Mouse (Mus musculus): Measurements from ENCODE around the gene Cd248. TPM values are rescaled to one million over a fixed set of nuclear protein-coding genes. Genes with fewer than 3 reads are reported as not detected.

The Cd248 gene
- 0.50 TPM for total RNA-seq (2023)

GRCm38 (mm10) chr19:5067867-5068569, at the start of gene Cd248:
Gene Cd248, plus strand, starts transcription at chr19:5068078.

GRCm38 (mm10) chr19:5023621-5024479, 44.0 kb upstream of the Cd248 start, which contains the start of gene Slc29a2:
Gene Slc29a2, plus strand, starts transcription at chr19:5023860.

GRCm38 (mm10) chr19:5038709-5039156, 29.1 kb upstream of the Cd248 start, which contains the start of the genes B4gat1 and AC124502.3:
Gene B4gat1, plus strand, starts transcription at chr19:5038826.
Gene AC124502.3, plus strand, starts transcription at chr19:5038891.

DNA sequence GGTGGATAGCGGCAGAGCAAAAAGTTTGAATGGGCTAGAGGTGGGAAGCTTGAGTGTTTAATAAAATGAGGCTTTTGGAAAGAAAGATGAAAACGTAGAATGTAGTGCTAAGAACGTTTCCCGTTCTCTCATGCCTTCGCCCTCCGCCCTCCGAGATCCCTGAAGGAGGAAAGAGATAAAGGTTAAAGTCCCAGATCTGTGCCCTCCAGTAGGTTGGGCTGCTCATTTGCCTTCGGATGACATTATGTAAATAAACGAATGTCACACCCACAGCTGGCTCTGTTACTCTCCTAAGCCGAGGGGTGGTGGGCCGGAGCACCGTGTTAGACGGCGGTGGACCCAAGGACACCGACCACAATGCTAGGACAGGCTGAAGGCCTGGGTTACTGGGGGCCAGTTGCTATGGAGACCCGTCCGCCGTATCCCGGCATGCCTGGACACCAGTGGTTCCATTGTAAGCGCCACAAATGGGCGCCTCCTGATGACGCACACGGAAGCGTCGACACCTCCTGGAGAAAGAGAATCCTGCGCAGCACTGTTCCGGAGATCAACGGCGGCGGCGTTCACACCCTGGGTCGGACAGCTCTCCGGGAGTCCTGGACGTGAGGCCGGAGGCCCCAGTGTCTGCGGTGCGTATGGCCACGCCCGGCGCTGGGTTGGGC, 26.9 kb upstream of the Cd248 start, which contains the start of gene Brms1:
Brms1 (plus strand) TSS at position 493 of the 662 bp plus-strand sequence.

DNA sequence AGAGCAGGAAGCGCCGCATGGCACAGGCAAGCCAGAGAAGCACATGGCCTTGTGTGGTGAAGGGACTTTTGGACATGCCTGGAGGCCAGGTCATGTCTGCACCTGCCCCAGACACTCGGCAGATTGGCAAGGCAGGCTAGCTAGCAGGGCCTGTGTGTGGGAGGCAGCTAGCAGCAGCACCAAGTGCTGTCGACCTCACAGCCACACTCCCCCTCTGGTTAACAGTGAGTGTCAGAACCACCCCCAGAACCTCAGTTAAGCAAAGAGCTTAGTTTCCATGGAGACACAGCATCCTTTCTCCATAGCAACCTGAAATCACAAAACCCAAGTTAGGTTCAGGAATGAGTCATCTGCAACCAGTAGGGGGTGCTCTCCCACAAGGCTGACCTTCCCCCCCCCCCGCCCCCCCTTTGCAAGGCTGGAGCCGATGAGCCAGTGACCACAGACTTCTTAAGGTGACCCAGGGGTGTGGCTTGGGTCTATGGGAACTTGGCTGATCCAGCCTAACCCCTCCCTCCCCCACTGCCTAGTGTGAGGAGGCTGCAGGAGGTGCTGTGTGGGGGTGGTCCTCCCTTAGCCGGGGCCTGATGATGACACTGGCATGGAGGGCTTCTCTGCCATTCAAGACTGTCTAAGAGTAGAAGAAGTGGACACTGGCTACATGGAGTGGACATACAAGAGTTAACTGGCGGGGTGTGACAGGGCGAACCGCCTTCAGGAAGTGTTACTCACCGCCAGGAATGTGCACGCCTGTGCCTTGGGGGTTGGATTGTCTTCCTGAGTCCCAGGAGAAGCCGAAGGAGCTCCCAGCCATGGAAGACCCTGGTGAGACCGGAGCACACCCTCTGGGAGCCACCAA, 17.6 kb upstream of the Cd248 start, which contains the start of gene Rin1:
Rin1 (plus strand) TSS at position 435 of the 859 bp plus-strand sequence.

GRCm38 (mm10) chr19:5085145-5085863, 17.4 kb downstream of the Cd248 start, which contains the start of gene Tmem151a:
Gene Tmem151a, minus strand, starts transcription at chr19:5085531.

DNA sequence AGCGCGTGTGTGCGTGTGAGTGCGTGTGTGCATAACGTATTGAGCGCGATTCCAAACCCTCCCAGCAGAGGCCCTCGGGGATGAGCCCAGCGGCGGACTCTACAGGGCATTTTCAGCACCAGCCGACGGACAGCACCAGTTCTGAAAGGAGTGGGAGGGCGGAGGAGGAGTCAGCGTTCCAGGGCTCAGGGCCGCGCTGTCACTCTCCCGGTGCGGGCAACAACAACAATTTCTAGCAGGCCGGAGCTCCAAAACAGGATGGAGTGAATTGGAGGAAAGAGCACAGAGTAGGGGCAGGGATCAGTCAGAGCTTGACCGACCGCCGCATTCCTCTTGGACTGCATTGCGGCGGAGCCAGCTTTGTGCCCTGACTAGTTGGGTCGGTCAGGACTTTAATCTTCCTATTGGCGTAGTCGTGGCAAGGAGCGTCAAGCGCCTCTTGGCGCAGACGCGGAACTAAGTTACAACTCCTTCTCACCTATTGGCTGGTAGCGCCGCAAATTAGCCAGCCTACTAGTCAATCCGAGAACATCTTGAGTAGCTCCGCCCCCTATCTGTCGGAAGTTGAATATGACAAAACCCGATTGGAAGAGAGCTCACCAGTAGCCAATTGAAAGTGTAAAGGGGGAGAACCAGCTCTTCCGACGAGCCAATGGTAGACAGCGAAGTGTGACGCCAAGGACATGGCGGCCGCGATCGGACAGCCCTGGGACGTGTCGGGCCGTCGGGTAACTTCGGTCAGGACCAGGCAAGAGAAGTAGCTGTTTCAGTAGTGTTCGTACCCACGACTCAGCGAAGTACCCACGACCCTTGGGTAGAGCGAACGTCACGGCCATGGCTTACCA, 20.2 kb downstream of the Cd248 start, which contains the start of gene Yif1a:
Yif1a (plus strand) TSS at position 655 of the 845 bp plus-strand sequence.

GRCm38 (mm10) chr19:5098363-5099143, 30.7 kb downstream of the Cd248 start, which contains the start of gene Cnih2:
Gene Cnih2, minus strand, starts transcription at chr19:5098521.

DNA sequence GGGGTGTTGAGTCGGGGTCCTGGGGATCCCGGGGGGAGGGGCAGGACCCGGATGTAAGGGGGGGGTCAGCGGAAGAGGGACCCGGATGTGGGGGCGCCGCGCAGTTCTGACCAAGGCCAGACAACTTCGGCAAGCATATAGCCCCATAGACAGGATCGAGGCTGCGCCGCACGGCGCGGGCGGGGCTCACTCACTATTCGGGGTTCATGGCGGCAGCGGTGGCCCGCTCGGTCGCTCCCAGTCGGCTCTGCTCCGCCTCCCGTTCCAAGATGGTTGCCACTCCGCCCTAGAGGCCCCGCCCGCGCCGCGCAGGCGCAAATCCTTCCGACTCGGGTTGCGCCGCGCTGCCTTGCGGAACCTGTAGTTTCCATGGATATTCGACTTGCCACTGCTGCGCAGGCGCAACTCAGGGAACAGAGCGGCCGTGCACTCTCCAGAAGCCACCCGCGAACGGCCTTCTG, 38.9 kb downstream of the Cd248 start, which contains the start of gene Rab1b:
Rab1b (minus strand) TSS at position 342 of the 461 bp plus-strand sequence.

DNA sequence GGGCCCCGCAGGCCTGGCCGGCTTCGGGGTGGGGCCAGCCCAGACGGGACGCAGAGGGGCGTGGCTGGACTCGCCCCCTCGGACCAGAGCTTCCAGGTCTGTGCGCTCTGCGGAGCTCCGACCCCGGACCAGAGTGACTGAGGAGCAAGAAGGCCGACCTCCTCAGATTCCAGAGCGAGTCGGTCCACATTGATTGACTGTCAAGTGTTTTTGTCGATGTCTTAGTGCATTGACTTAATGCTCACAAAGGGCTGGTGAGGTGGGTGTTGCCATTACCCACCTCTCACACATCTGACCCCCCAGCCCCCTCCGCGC, 50.5 kb downstream of the Cd248 start, which contains the start of gene Klc2:
Klc2 (minus strand) TSS at position 177 of the 315 bp plus-strand sequence.

Other genes starting within 250 kb of the Cd248 start
- gene Ccs, start 228.7 kb upstream of the Cd248 start, total RNA-seq (2023): 52.9 TPM
- not detected for gene Ccdc87, start 228.7 kb upstream of the Cd248 start, total RNA-seq (2023)
- gene Ctsf, start 212.9 kb upstream of the Cd248 start, total RNA-seq (2023): 7.2 TPM
- gene Actn3, start 190.2 kb upstream of the Cd248 start, total RNA-seq (2023): not detected
- 7.0 TPM for gene Zdhhc24, start 189.4 kb upstream of the Cd248 start, total RNA-seq (2023)
- 3.3 TPM for gene Bbs1, start 161.4 kb upstream of the Cd248 start, total RNA-seq (2023)
- gene Dpp3, start 139.8 kb upstream of the Cd248 start, total RNA-seq (2023): 71.9 TPM
- 3.5 TPM for gene Peli3, start 125.0 kb upstream of the Cd248 start, total RNA-seq (2023)
- gene Mrpl11, start 105.9 kb upstream of the Cd248 start, total RNA-seq (2023): 24.5 TPM
- gene Npas4, start 77.8 kb upstream of the Cd248 start, total RNA-seq (2023): 0.30 TPM
- 1.9 TPM for gene Slc29a2, start 44.2 kb upstream of the Cd248 start, total RNA-seq (2023)
- 4.6 TPM for gene B4gat1, start 29.3 kb upstream of the Cd248 start, total RNA-seq (2023)
- gene AC124502.3, start 29.2 kb upstream of the Cd248 start, total RNA-seq (2023): 2.0 TPM
- 52.2 TPM for gene Brms1, start 26.7 kb upstream of the Cd248 start, total RNA-seq (2023)
- gene Rin1, start 17.6 kb upstream of the Cd248 start, total RNA-seq (2023): 6.4 TPM
- 0.74 TPM for gene Tmem151a, start 17.5 kb downstream of the Cd248 start, total RNA-seq (2023)
- 31.1 TPM for gene Yif1a, start 20.5 kb downstream of the Cd248 start, total RNA-seq (2023)
- 2.3 TPM for gene Cnih2, start 30.4 kb downstream of the Cd248 start, total RNA-seq (2023)
- gene Rab1b, start 39.0 kb downstream of the Cd248 start, total RNA-seq (2023): 103 TPM
- 26.6 TPM for gene Klc2, start 50.5 kb downstream of the Cd248 start, total RNA-seq (2023)
- 132 TPM for gene Pacs1, start 205.0 kb downstream of the Cd248 start, total RNA-seq (2023)
- 247 TPM for gene Sf3b2, start 227.4 kb downstream of the Cd248 start, total RNA-seq (2023)
- gene Gal3st3, start 230.3 kb downstream of the Cd248 start, total RNA-seq (2023): not detected